Mouse (Mus musculus): ENCODE data around the gene Sel1l3. TPM values are rescaled to one million over a fixed set of nuclear protein-coding genes. Genes with fewer than 3 reads are reported as not detected.

The Sel1l3 gene
- polyA plus RNA-seq, 1 experiment from 2014 or later, result 3.0 TPM

GRCm38 (mm10) chr5:53193092-53194030, 20.4 kb downstream of the Sel1l3 start:
- no peaks in the 10 kb centered on the region for H3K9me3 ChIP-seq
- H3K27ac ChIP-seq, result no peak overlapping the region
- no peak overlapping the region for H3K4me2 ChIP-seq (replicated peaks)
- 73% methylated on average over 13 of the region's 13 CpGs for WGBS
- no peaks in the 10 kb centered on the region for H3K36me3 ChIP-seq
- no peak for ATAC-seq (ENCODE audit: insufficient number of reproducible peaks, insufficient read depth, low FRiP score, low TSS enrichment)
- H3K9ac ChIP-seq, result no peak overlapping the region
- H3K4me1 ChIP-seq, result no peaks in the 10 kb centered on the region
- H3K27me3 ChIP-seq, result no peaks in the 10 kb centered on the region
- H3K4me3 ChIP-seq, result no peak overlapping the region

- no peak overlapping the region for H3K4me2 ChIP-seq (replicated peaks)
- H3K4me3 ChIP-seq, result no peak overlapping the region
- H3K4me1 ChIP-seq, result no peaks in the 10 kb centered on the region
- 68% methylated on average over 2 of the region's 2 CpGs for WGBS
- no peak overlapping the region for H3K27ac ChIP-seq
- no peaks in the 10 kb centered on the region for H3K27me3 ChIP-seq
- no peak overlapping the region for H3K9ac ChIP-seq
- no peak for ATAC-seq (ENCODE audit: insufficient number of reproducible peaks, insufficient read depth, low FRiP score, low TSS enrichment)
- H3K9me3 ChIP-seq, result no peaks in the 10 kb centered on the region
- no peaks in the 10 kb centered on the region for H3K36me3 ChIP-seq
These were observed 25.1 kb downstream of the Sel1l3 start for GRCm38 (mm10) chr5:53188608-53189007.

- 79% methylated on average over 10 of the region's 10 CpGs for WGBS
These were observed 26.5 kb downstream of the Sel1l3 start for GRCm38 (mm10) chr5:53187245-53187644.

GRCm38 (mm10) chr5:53185803-53186202, 27.9 kb downstream of the Sel1l3 start:
- Histone ChIP-seq H3K27me3 (no peaks in the 10 kb centered on the region), H3K9me3 (no peaks in the 10 kb centered on the region), H3K27ac (no peak overlapping the region), H3K36me3 (no peaks in the 10 kb centered on the region), H3K4me2 (replicated peaks) (no peak overlapping the region), H3K9ac (no peak overlapping the region), H3K4me3 (no peak overlapping the region), H3K4me1 (no peaks in the 10 kb centered on the region)
- 76% methylated on average over 11 of the region's 11 CpGs for WGBS
- ATAC-seq (ENCODE audit: insufficient number of reproducible peaks, insufficient read depth, low FRiP score, low TSS enrichment), result no peak

More at GRCm38 (mm10) chr5:53187245-53187644, 26.5 kb downstream of the Sel1l3 start:
- Histone ChIP-seq H3K4me2 (replicated peaks) (no peak overlapping the region), H3K36me3 (no peaks in the 10 kb centered on the region), H3K27ac (no peak overlapping the region), H3K27me3 (no peaks in the 10 kb centered on the region), H3K4me1 (no peaks in the 10 kb centered on the region), H3K9ac (no peak overlapping the region), H3K9me3 (no peaks in the 10 kb centered on the region), H3K4me3 (no peak overlapping the region)
- ATAC-seq (ENCODE audit: insufficient number of reproducible peaks, insufficient read depth, low FRiP score, low TSS enrichment), result no peak

GRCm38 (mm10) chr5:53179965-53180364, 33.8 kb downstream of the Sel1l3 start:
- no peaks in the 10 kb centered on the region for H3K27me3 ChIP-seq
- WGBS, result 77% methylated on average over 5 of the region's 5 CpGs
- H3K9ac ChIP-seq, result no peak overlapping the region
- no peaks in the 10 kb centered on the region for H3K36me3 ChIP-seq
- no peak overlapping the region for H3K27ac ChIP-seq
- H3K4me3 ChIP-seq, result no peak overlapping the region
- no peak overlapping the region for H3K4me2 ChIP-seq (replicated peaks)
- no peak for ATAC-seq (ENCODE audit: insufficient number of reproducible peaks, insufficient read depth, low FRiP score, low TSS enrichment)
- H3K4me1 ChIP-seq, result no peaks in the 10 kb centered on the region
- H3K9me3 ChIP-seq, result no peaks in the 10 kb centered on the region

GRCm38 (mm10) chr5:53176703-53177102, 37.0 kb downstream of the Sel1l3 start:
- ATAC-seq (ENCODE audit: insufficient number of reproducible peaks, insufficient read depth, low FRiP score, low TSS enrichment), result no peak
- Histone ChIP-seq H3K27ac (no peak overlapping the region), H3K9ac (no peak overlapping the region), H3K36me3 (no peaks in the 10 kb centered on the region), H3K27me3 (no peaks in the 10 kb centered on the region), H3K4me2 (replicated peaks) (no peak overlapping the region), H3K9me3 (no peaks in the 10 kb centered on the region), H3K4me1 (no peaks in the 10 kb centered on the region), H3K4me3 (no peak overlapping the region)
- whole genome bisulfite sequencing, result 52% methylated on average over 6 of the region's 6 CpGs

GRCm38 (mm10) chr5:53176075-53176474, 37.7 kb downstream of the Sel1l3 start:
- H3K4me1 ChIP-seq, result no peaks in the 10 kb centered on the region
- H3K27me3 ChIP-seq, result no peaks in the 10 kb centered on the region
- H3K27ac ChIP-seq, result no peak overlapping the region
- H3K9me3 ChIP-seq, result no peaks in the 10 kb centered on the region
- WGBS, result 79% methylated on average over 2 of the region's 4 CpGs
- no peak overlapping the region for H3K9ac ChIP-seq
- no peak overlapping the region for H3K4me3 ChIP-seq
- ATAC-seq (ENCODE audit: insufficient number of reproducible peaks, insufficient read depth, low FRiP score, low TSS enrichment), result no peak
- no peak overlapping the region for H3K4me2 ChIP-seq (replicated peaks)
- H3K36me3 ChIP-seq, result no peaks in the 10 kb centered on the region

- Histone ChIP-seq H3K27ac (no peak overlapping the region), H3K9ac (no peak overlapping the region), H3K27me3 (no peaks in the 10 kb centered on the region), H3K9me3 (no peaks in the 10 kb centered on the region), H3K4me3 (no peak overlapping the region), H3K4me1 (no peaks in the 10 kb centered on the region), H3K4me2 (replicated peaks) (no peak overlapping the region), H3K36me3 (no peaks in the 10 kb centered on the region)
- ATAC-seq (ENCODE audit: insufficient number of reproducible peaks, insufficient read depth, low FRiP score, low TSS enrichment), result no peak
- 89% methylated on average over 3 of the region's 3 CpGs for WGBS
These were observed 38.5 kb downstream of the Sel1l3 start for GRCm38 (mm10) chr5:53175195-53175594.

- no peak for ATAC-seq (ENCODE audit: insufficient number of reproducible peaks, insufficient read depth, low FRiP score, low TSS enrichment)
- H3K27ac ChIP-seq, result no peak overlapping the region
- no peaks in the 10 kb centered on the region for H3K36me3 ChIP-seq
- no peak overlapping the region for H3K9ac ChIP-seq
- no peaks in the 10 kb centered on the region for H3K4me1 ChIP-seq
- no peak overlapping the region for H3K4me2 ChIP-seq (replicated peaks)
- H3K9me3 ChIP-seq, result no peaks in the 10 kb centered on the region
- no peaks in the 10 kb centered on the region for H3K27me3 ChIP-seq
- H3K4me3 ChIP-seq, result no peak overlapping the region
- 87% methylated on average over 12 of the region's 12 CpGs for WGBS
These were observed 39.3 kb downstream of the Sel1l3 start for GRCm38 (mm10) chr5:53174461-53174860.

GRCm38 (mm10) chr5:53172908-53173307, 40.8 kb downstream of the Sel1l3 start:
- H3K9ac ChIP-seq, result no peak overlapping the region
- H3K4me3 ChIP-seq, result no peak overlapping the region
- no peaks in the 10 kb centered on the region for H3K27me3 ChIP-seq
- H3K27ac ChIP-seq, result no peak overlapping the region
- H3K4me2 ChIP-seq (replicated peaks), result no peak overlapping the region
- no peak for ATAC-seq (ENCODE audit: insufficient number of reproducible peaks, insufficient read depth, low FRiP score, low TSS enrichment)
- WGBS, result 83% methylated on average over 7 of the region's 7 CpGs
- no peaks in the 10 kb centered on the region for H3K36me3 ChIP-seq
- H3K9me3 ChIP-seq, result no peaks in the 10 kb centered on the region
- H3K4me1 ChIP-seq, result no peaks in the 10 kb centered on the region

GRCm38 (mm10) chr5:53172256-53172636, 41.5 kb downstream of the Sel1l3 start:
- no peaks in the 10 kb centered on the region for H3K36me3 ChIP-seq
- WGBS, result 82% methylated on average over 10 of the region's 10 CpGs
- H3K27me3 ChIP-seq, result no peaks in the 10 kb centered on the region
- no peaks in the 10 kb centered on the region for H3K9me3 ChIP-seq
- no peak for ATAC-seq (ENCODE audit: insufficient number of reproducible peaks, insufficient read depth, low FRiP score, low TSS enrichment)
- no peak overlapping the region for H3K4me2 ChIP-seq (replicated peaks)
- H3K4me1 ChIP-seq, result no peaks in the 10 kb centered on the region
- no peak overlapping the region for H3K4me3 ChIP-seq
- H3K27ac ChIP-seq, result no peak overlapping the region
- no peak overlapping the region for H3K9ac ChIP-seq

GRCm38 (mm10) chr5:53171611-53172255, 42.0 kb downstream of the Sel1l3 start:
- H3K9me3 ChIP-seq, result no peaks in the 10 kb centered on the region
- H3K36me3 ChIP-seq, result no peaks in the 10 kb centered on the region
- WGBS, result 91% methylated on average over 6 of the region's 6 CpGs
- H3K27ac ChIP-seq, result no peak overlapping the region
- H3K27me3 ChIP-seq, result no peaks in the 10 kb centered on the region
- no peak for ATAC-seq (ENCODE audit: insufficient number of reproducible peaks, insufficient read depth, low FRiP score, low TSS enrichment)
- H3K4me3 ChIP-seq, result no peak overlapping the region
- H3K4me1 ChIP-seq, result no peaks in the 10 kb centered on the region
- no peak overlapping the region for H3K4me2 ChIP-seq (replicated peaks)
- no peak overlapping the region for H3K9ac ChIP-seq
